In genomic region chr10:122096980-122097844, GRCm38 (mm10) we compare ENCODE assay signal across 8 mouse cellular contexts. TPM values are rescaled to one million over a fixed set of nuclear protein-coding genes. Genes with fewer than 3 reads are reported as not detected.
DNase-seq lines count a peak whose midpoint lies in the region; ATAC-seq lines count a peak whose summit lies in the region.

Gene Rxylt1 (minus strand): TSS chr10:122097371.

- H3K27me3 ChIP-seq in hindbrain, embryonic 12.5 days = no peaks in the 10 kb centered on the region

- H3K4me1 ChIP-seq in hindbrain, embryonic 12.5 days = peaks cover 8% of the 10 kb centered on the region

- no peaks in the 10 kb centered on the region for H3K36me3 ChIP-seq in hindbrain, embryonic 12.5 days

- H3K4me2 ChIP-seq in hindbrain, embryonic 12.5 days (replicated peaks) = peak within 1 kb of the TSS; percentile 68

- DNase-seq in NIH3T3 (ENCODE audit: low read depth) = peak; percentile 99
- DNase-seq in cerebellum, postnatal 10 days = peak; percentile 93 to 96
- peak; percentile 93 for DNase-seq in frontal cortex, postnatal 10 days (ENCODE audit: low spot score in 2 of 2)
- DNase-seq in layer of hippocampus, postnatal 14 days (ENCODE audit: low spot score in 2 of 2) = peak; percentile 86 to 94
- peak; percentile 96 for DNase-seq in lung, postnatal 14 days
- DNase-seq in retina, adult 2 months (ENCODE audit: low read depth, low spot score) = peak; percentile 97
- DNase-seq in thymus, postnatal 36 days = peak; percentile 94 to 97

- 1% methylated on average over 40 of the region's 48 CpGs for WGBS in hindbrain, embryonic 12.5 days

- no peaks in the 10 kb centered on the region for H3K9me3 ChIP-seq in hindbrain, embryonic 12.5 days (replicated peaks)

- peak; percentile 98 for ATAC-seq in hindbrain, embryonic 12.5 days (ENCODE audit: low FRiP score)

- peak within 1 kb of the TSS; percentile 88 for H3K27ac ChIP-seq in hindbrain, embryonic 12.5 days

- H3K4me3 ChIP-seq in hindbrain, embryonic 12.5 days = peak within 1 kb of the TSS; percentile 82

- peak within 1 kb of the TSS; percentile 85 for H3K9ac ChIP-seq in hindbrain, embryonic 12.5 days

RNA-seq across cellular contexts. Expression of gene Rxylt1, which starts in this region (rescaled TPM):
- 39.9 and 45.3 TPM in 2 replicates for polyA plus RNA-seq in hindbrain, embryonic 12.5 days (2016; fragmentation: Nextera tagmentation; extraction: Ambion mirVana)
- 10 to 100 TPM; 39.0 to 42.1 TPM for total RNA-seq in layer of hippocampus, postnatal 14 days (2021)

Comparison
In these comparisons a context has a peak if more than half of its experiments do, and no peak if none do; other contexts are left out.
1. Peak in every context shown above with its lines: DNase-seq, ATAC-seq, H3K4me3 ChIP-seq and H3K27ac ChIP-seq.